Mouse (Mus musculus) forebrain, postnatal 0 days (tissue): ENCODE measurements around the gene Rap1b. TPM values are rescaled to one million over a fixed set of nuclear protein-coding genes. Genes with fewer than 3 reads are reported as not detected.

ENCODE experiments used
- ATAC-seq: fragments of 200-750 bp; cut with Nextera tagmentation; 2 replicates; pipeline ENCODE4 v1.8.0; 2017; ENCODE audit warnings: mild to moderate bottlenecking, moderate library complexity
- DNase-seq: peaks from one replicate; pipeline ENCODE4 v3.0.0-alpha.2; 2015
- H3K27ac ChIP-seq: fragments of 300-500 bp; sonication (generic); 2 replicates; pipeline ENCODE4 v1.5.1; 2014; ENCODE audit warnings: low read depth, mild to moderate bottlenecking, antibody characterized with exemption, low read length, moderate library complexity, mixed read lengths
- H3K27me3 ChIP-seq: fragments of 300-500 bp; sonication (generic); 2 replicates; pipeline ENCODE4 v1.6.1; 2014; ENCODE audit warnings: mild to moderate bottlenecking, low read length, mixed read lengths; ENCODE audit not compliant: insufficient read depth
- H3K36me3 ChIP-seq: fragments of 300-500 bp; sonication (generic); 2 replicates; pipeline ENCODE4 v1.6.1; 2014; ENCODE audit warnings: mild to moderate bottlenecking, moderate library complexity; ENCODE audit not compliant: insufficient read depth
- H3K4me1 ChIP-seq: fragments of 300-500 bp; sonication (generic); 2 replicates; pipeline ENCODE4 v1.6.1; 2014; ENCODE audit warnings: antibody characterized with exemption; ENCODE audit not compliant: insufficient read depth
- H3K4me2 ChIP-seq: fragments of 300-500 bp; sonication (generic); 2 replicates; pipeline ENCODE4 v1.6.1; 2014; ENCODE audit warnings: low read depth, mild to moderate bottlenecking, moderate library complexity
- H3K4me3 ChIP-seq: fragments of 300-500 bp; sonication (generic); 2 replicates; pipeline ENCODE4 v1.5.1; 2014; ENCODE audit warnings: low read depth, low read length, mixed read lengths
- H3K9ac ChIP-seq: fragments of 300-500 bp; sonication (generic); 2 replicates; pipeline ENCODE4 v1.6.1; 2014; ENCODE audit warnings: mild to moderate bottlenecking
- H3K9me3 ChIP-seq: fragments of 300-500 bp; sonication (generic); 2 replicates; pipeline ENCODE4 v1.6.1; 2016; ENCODE audit warnings: low read length
- CTCF ChIP-seq: sonication (generic); IDR thresholded peaks from 2 replicates; pipeline ENCODE4 v1.5.1; 2016; ENCODE audit warnings: antibody characterized with exemption, control low read depth, low read depth
- WGBS: fragments of 180-500 bp; shearing (Covaris S2); extraction: QIAGEN DNeasy Blood & Tissue Kit; methylation state at CpG from one replicate; pipeline ENCODE4 v1.1.7; 2014; 5-methylcytosine and 5-hydroxymethylcytosine counted together
- polyA plus RNA-seq: library from polyadenylated mRNA; unstranded; fragments of >200 nt; fragmentation: Nextera tagmentation; extraction: Ambion mirVana; gene quantifications from 2 replicates; pipeline ENCODE4 v1.2.1, GENCODE M21; 2015
- total RNA-seq: library from RNA; depleted of rRNA; stranded (reverse); fragments of >200 nt; gene quantifications from 2 replicates; pipeline ENCODE4 v1.2.3, GENCODE M21; 2014

Gene Rap1b
- total and polyA plus RNA-seq, 2 experiments from 2014 or later, result 66.3 to 148 TPM

DNA sequence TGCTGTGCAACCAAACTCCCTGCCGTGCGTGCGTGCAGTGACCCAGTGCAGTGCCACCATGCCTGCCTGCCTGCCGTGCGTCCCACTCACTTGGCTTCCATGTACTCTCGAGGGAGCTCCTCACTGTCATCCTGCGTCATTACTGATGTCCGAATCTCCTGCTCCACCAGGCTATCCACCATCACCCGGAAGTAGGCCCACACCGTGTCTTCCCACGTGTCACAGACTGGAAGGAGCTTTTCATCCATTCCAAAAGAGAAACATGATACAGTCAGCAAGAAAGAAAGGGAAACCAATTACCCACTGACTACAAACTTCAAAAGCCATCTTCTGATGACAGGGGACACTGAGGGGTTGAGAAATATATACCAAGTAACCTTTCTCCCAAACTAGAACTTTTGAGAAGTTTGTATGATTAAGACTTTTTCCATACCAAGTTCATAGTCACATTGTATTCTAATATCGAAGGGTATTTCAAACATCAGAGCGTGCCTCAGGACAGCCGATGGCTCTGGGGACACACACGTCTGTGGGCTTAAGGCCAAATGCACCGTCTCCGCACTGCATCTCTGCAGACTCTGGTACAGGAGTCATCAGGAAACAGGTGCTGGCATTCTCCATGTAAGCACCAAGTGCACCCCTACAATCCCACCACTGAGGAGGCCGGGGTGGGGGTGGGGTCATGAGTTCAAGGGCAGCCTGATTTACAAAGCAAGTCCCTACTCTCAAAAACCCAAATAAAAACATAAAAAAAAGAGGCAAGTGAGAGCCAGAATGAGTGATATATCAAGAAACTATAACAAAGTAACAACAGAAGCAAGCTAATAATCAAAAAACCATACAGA is 75.3 kb downstream of the Rap1b start:
- H3K36me3 ChIP-seq, result peaks cover 72% of the 10 kb centered on the region

GRCm38 (mm10) chr10:117769541-117770285 is 76.1 kb downstream of the Rap1b start:
- no peak for DNase-seq
- Histone ChIP-seq H3K9me3 (no peaks in the 10 kb centered on the region), H3K36me3 (peaks cover 73% of the 10 kb centered on the region), H3K4me1 (no peaks in the 10 kb centered on the region), H3K27ac (no peak overlapping the region), H3K4me3 (no peak overlapping the region), H3K4me2 (no peak overlapping the region), H3K27me3 (no peaks in the 10 kb centered on the region), H3K9ac (no peak overlapping the region)
- WGBS, result 94% methylated on average over 9 of the region's 9 CpGs
- no peak for TF ChIP-seq CTCF
- no peak for ATAC-seq

More for the DNA sequence above, 75.3 kb downstream of the Rap1b start:
- Histone ChIP-seq H3K27ac (no peak overlapping the region), H3K4me3 (no peak overlapping the region), H3K9me3 (no peaks in the 10 kb centered on the region), H3K4me1 (no peaks in the 10 kb centered on the region), H3K27me3 (no peaks in the 10 kb centered on the region), H3K9ac (no peak overlapping the region), H3K4me2 (no peak overlapping the region)
- DNase-seq (no peak), ATAC-seq (no peak)
- TF ChIP-seq CTCF, result no peak
- 91% methylated on average over 18 of the region's 18 CpGs for WGBS

DNA sequence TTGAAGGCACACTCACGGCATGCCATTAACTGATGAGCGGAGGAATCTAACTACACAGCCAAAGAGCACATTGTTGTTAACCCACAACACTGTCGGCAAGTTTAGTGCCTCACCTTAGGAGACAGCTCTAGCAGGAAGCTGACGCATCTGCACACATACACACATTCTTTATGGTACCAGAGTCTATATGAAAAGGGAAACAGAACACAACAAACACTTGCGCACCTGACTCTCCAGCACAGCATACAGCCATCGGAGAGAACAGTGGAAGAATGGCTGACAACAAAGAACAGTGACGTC is 77.7 kb downstream of the Rap1b start:
- Histone ChIP-seq H3K27me3 (no peaks in the 10 kb centered on the region), H3K27ac (no peak overlapping the region), H3K4me1 (no peaks in the 10 kb centered on the region), H3K36me3 (peaks cover 70% of the 10 kb centered on the region), H3K4me3 (no peak overlapping the region), H3K9me3 (no peaks in the 10 kb centered on the region), H3K9ac (no peak overlapping the region), H3K4me2 (no peak overlapping the region)
- TF ChIP-seq CTCF, result no peak
- ATAC-seq (no peak), DNase-seq (no peak)
- WGBS, result 79% methylated on average over 7 of the region's 7 CpGs

GRCm38 (mm10) chr10:117767286-117768140 is 78.3 kb downstream of the Rap1b start:
- H3K4me3 ChIP-seq, result no peak overlapping the region
- H3K4me2 ChIP-seq, result no peak overlapping the region
- no peaks in the 10 kb centered on the region for H3K4me1 ChIP-seq
- WGBS, result 78% methylated on average over 10 of the region's 10 CpGs
- no peaks in the 10 kb centered on the region for H3K27me3 ChIP-seq
- no peak overlapping the region for H3K9ac ChIP-seq
- H3K36me3 ChIP-seq, result peaks cover 70% of the 10 kb centered on the region
- DNase-seq (no peak), ATAC-seq (no peak)
- no peaks in the 10 kb centered on the region for H3K9me3 ChIP-seq
- no peak overlapping the region for H3K27ac ChIP-seq
- TF ChIP-seq CTCF, result no peak

DNA sequence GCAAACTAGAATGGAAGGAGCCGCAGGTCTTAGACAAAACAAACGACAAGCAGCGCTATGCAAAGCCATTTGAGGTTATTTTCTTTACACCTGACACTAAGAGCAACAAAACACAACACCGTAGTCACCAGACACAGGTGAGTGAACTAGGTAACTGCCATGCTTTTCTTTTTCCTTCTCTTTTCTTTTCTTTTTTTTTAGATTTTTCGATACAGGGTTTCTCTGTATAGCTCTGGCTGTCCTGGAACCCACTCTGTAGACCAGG is 79.0 kb downstream of the Rap1b start:
- Histone ChIP-seq H3K4me3 (no peak overlapping the region), H3K36me3 (peaks cover 67% of the 10 kb centered on the region), H3K27me3 (no peaks in the 10 kb centered on the region), H3K4me1 (no peaks in the 10 kb centered on the region), H3K4me2 (no peak overlapping the region), H3K9me3 (no peaks in the 10 kb centered on the region), H3K9ac (no peak overlapping the region), H3K27ac (no peak overlapping the region)
- ATAC-seq (no peak), DNase-seq (no peak)
- TF ChIP-seq CTCF, result no peak
- 94% methylated on average over 5 of the region's 5 CpGs for WGBS

- Histone ChIP-seq H3K36me3 (peaks cover 67% of the 10 kb centered on the region), H3K27ac (no peak overlapping the region)
- 92% methylated on average over 16 of the region's 16 CpGs for WGBS
Measured at GRCm38 (mm10) chr10:117766111-117766895, 79.5 kb downstream of the Rap1b start.

More at GRCm38 (mm10) chr10:117766111-117766895, 79.5 kb downstream of the Rap1b start:
- Histone ChIP-seq H3K4me2 (no peak overlapping the region), H3K9ac (no peak overlapping the region), H3K4me3 (no peak overlapping the region), H3K27me3 (no peaks in the 10 kb centered on the region), H3K4me1 (no peaks in the 10 kb centered on the region), H3K9me3 (no peaks in the 10 kb centered on the region)
- ATAC-seq, result no peak
- TF ChIP-seq CTCF, result no peak
- no peak for DNase-seq
